Mouse (Mus musculus): ENCODE data around the gene Gm21983. TPM values are rescaled to one million over a fixed set of nuclear protein-coding genes. Genes with fewer than 3 reads are reported as not detected.

Gene Gm21983
- polyA plus RNA-seq, 1 experiment from 2014 or later: not detected

DNA sequence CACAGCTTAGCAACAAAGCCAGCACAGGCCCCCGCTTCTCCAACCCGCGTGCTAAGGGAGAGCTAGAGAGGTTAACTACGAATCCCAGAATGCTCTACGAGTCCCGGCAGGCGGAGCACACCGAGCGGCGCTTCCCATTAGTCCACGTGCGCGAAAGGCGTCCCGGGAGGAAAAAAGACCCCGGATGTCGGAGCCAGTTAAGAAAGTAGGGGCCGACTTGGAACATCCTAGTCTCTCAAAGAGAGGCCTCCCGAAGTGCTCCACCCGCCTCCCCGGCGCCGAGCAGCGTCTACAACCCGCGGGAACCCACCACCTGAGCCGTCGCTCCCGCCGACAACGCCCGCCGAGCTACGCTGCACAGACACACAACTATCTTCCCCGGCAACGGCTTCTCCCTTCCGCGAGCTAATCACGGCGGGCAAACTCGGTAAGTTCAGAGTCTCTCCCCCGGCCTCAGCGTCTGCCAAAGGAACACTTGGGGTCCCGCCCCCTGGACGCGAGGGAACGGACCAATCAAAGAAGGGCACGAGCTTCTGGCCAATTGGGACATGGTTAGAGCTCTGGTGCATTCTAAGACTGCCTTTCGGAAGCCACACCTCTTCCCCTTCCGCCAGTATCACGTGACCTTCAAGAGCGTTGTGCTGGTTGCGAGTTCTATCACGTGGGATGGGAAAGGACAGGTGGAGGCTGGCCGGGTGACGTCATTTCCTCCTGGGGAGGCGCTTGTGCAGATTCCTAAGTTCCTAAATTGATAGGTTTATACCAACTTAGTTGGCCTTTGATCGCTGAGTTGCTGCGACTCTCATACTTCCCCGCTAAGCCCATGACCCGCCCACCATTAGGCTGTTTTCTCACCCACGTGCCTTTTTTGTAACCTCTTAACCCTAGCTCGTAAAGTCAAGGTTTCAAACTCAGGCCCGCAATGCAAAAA lies 15.1 kb upstream of the Gm21983 start, which contains the start of the genes BC024978 and Snrpa:
BC024978 (plus strand) TSS at position 101 of the 931 bp plus-strand sequence.
Snrpa (minus strand) TSS at position 591 of the 931 bp plus-strand sequence.
- Histone ChIP-seq H3K27ac (ENCODE audit: low read length) (peak within 1 kb of the TSS; percentile 95), H3K9ac (ENCODE audit: low read depth, low read length) (peak within 1 kb of the TSS; percentile 81), H3K4me1 (ENCODE audit: control insufficient read depth, low read depth, low read length) (peaks cover 17% of the 10 kb centered on the region), H3K27me3 (ENCODE audit: control insufficient read depth, insufficient read depth, low read depth, low read length) (no peaks in the 10 kb centered on the region), H3K4me2 (ENCODE audit: low read depth, low read length) (peak within 1 kb of the TSS; percentile 89), H3K9me3 (replicated peaks; ENCODE audit: control insufficient read depth, low read length) (no peaks in the 10 kb centered on the region), H3K36me3 (ENCODE audit: control insufficient read depth, insufficient read depth) (peaks cover 23% of the 10 kb centered on the region), H3K4me3 (ENCODE audit: low read depth, low read length) (peak within 1 kb of the TSS; percentile 86)
- under 1% methylated on average over 64 of the region's 64 CpGs for WGBS (ENCODE audit: insufficient replicate concordance)
- ATAC-seq (ENCODE audit: low read depth): peak; percentile 98

DNA sequence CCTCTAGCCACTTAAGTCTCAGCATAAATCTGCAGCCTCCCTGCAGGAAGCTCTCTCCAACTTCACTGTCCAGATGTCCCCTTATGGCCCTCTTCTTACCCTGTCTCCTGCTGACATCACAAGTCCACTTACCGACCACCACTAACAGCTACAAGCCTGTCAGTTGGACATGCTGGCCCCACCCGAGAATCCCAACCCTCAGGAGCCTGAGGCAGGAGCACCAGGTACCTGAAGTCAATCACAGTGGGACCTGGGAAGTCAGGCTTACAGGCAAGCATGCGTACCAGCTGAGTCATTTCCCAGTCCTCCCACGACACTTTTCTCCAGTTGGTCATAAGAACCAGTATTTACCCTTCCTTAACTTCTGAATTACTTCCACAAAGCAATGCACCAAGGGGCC lies 12.8 kb upstream of the Gm21983 start:
- 71% methylated on average over 4 of the region's 4 CpGs for WGBS (ENCODE audit: insufficient replicate concordance)
- no peak overlapping the region for H3K9ac ChIP-seq (ENCODE audit: low read depth, low read length)
- H3K9me3 ChIP-seq (replicated peaks; ENCODE audit: control insufficient read depth, low read length): no peaks in the 10 kb centered on the region
- no peak overlapping the region for H3K27ac ChIP-seq (ENCODE audit: low read length)
- ATAC-seq (ENCODE audit: low read depth): no peak
- peaks cover 44% of the 10 kb centered on the region for H3K36me3 ChIP-seq (ENCODE audit: control insufficient read depth, insufficient read depth)
- peaks cover 17% of the 10 kb centered on the region for H3K4me1 ChIP-seq (ENCODE audit: control insufficient read depth, low read depth, low read length)
- H3K27me3 ChIP-seq (ENCODE audit: control insufficient read depth, insufficient read depth, low read depth, low read length): no peaks in the 10 kb centered on the region
- H3K4me3 ChIP-seq (ENCODE audit: low read depth, low read length): no peak overlapping the region
- H3K4me2 ChIP-seq (ENCODE audit: low read depth, low read length): no peak overlapping the region

DNA sequence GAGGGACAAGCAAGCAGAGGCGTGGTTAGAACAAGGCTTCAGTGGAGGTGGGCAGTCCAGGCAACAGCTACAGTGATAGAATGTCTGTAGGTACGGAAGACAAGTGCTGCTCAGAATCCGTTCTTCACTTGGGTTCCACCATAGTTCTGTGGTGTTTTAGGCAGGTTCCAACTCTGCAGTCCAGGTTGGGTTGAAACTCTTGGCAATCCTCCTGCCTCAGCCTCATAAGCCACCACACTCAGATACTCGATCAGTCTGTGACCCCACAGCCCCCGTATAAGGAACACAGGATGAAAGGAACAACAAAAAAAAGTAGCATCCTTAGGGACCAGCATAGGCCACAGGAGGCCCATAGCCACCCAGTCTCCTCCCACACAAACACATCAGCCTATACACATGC lies 11.5 kb upstream of the Gm21983 start:
- peaks cover 17% of the 10 kb centered on the region for H3K4me1 ChIP-seq (ENCODE audit: control insufficient read depth, low read depth, low read length)

DNA sequence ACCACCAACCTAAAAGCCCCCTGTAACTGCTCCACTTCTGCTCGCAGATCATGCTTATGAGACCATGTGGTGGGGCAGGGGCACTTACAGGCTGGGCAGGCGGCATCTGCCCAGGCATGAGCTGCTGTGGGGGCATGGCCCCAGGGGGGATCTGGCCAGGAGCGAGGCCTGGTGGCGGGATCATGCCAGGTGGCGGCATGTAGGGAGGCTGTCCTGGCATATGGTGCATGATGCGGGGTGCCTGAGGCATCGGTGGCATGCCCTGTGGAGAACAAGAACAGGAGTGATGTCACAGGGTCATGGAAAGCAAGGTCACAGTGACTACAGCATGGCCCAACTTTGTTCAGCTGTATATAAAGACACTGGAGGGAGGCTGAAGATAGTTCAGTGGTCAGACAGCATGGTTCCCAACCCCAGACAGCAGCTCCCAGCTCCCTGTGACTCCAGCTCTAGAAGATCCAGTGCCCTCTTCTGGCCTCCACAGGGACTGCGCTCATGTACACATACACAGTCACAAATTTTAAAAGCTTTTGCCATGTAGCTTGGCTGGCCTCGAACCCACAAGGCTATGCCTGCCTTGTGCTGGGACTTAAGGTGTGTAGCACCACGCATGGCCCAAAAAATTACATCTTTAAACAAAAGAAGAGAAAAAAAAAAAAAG lies 8.5 kb upstream of the Gm21983 start:
- Histone ChIP-seq H3K4me1 (ENCODE audit: control insufficient read depth, low read depth, low read length) (peaks cover under 1% of the 10 kb centered on the region), H3K4me2 (ENCODE audit: low read depth, low read length) (no peak overlapping the region), H3K9me3 (replicated peaks; ENCODE audit: control insufficient read depth, low read length) (no peaks in the 10 kb centered on the region), H3K9ac (ENCODE audit: low read depth, low read length) (no peak overlapping the region), H3K4me3 (ENCODE audit: low read depth, low read length) (no peak overlapping the region), H3K27ac (ENCODE audit: low read length) (no peak overlapping the region), H3K27me3 (ENCODE audit: control insufficient read depth, insufficient read depth, low read depth, low read length) (no peaks in the 10 kb centered on the region), H3K36me3 (ENCODE audit: control insufficient read depth, insufficient read depth) (peaks cover 75% of the 10 kb centered on the region)
- no peak for ATAC-seq (ENCODE audit: low read depth)
- 86% methylated on average over 10 of the region's 10 CpGs for WGBS (ENCODE audit: insufficient replicate concordance)

More for the DNA sequence above, 11.5 kb upstream of the Gm21983 start:
- no peak for ATAC-seq (ENCODE audit: low read depth)
- 84% methylated on average over 5 of the region's 5 CpGs for WGBS (ENCODE audit: insufficient replicate concordance)
- H3K9ac ChIP-seq (ENCODE audit: low read depth, low read length): no peak overlapping the region
- no peak overlapping the region for H3K4me3 ChIP-seq (ENCODE audit: low read depth, low read length)
- H3K36me3 ChIP-seq (ENCODE audit: control insufficient read depth, insufficient read depth): peaks cover 53% of the 10 kb centered on the region
- H3K27ac ChIP-seq (ENCODE audit: low read length): no peak overlapping the region
- H3K9me3 ChIP-seq (replicated peaks; ENCODE audit: control insufficient read depth, low read length): no peaks in the 10 kb centered on the region
- H3K4me2 ChIP-seq (ENCODE audit: low read depth, low read length): no peak overlapping the region
- no peaks in the 10 kb centered on the region for H3K27me3 ChIP-seq (ENCODE audit: control insufficient read depth, insufficient read depth, low read depth, low read length)

DNA sequence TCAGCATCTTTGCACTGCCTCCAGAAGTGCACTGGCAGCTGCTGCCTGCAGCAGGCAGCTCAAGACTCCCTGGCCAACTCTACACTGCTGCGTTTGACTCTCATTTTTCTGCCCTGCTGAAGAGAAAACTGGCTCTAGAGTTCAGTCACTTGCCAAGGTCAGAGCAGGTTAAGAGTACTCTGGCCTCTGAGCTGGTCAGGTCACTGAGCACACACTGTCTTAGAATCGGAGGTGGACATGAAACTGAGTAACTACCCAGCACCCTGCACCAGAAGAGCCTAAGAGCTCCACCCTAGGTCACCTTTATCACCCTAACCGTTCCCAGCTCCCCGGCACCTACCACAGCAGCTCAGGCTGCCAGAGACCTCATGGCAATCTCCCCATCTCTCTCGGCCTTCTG lies 5.1 kb upstream of the Gm21983 start:
- WGBS (ENCODE audit: insufficient replicate concordance): 73% methylated on average over 5 of the region's 5 CpGs
- H3K4me1 ChIP-seq (ENCODE audit: control insufficient read depth, low read depth, low read length): no peaks in the 10 kb centered on the region
- ATAC-seq (ENCODE audit: low read depth): no peak
- no peaks in the 10 kb centered on the region for H3K9me3 ChIP-seq (replicated peaks; ENCODE audit: control insufficient read depth, low read length)
- peaks cover 53% of the 10 kb centered on the region for H3K36me3 ChIP-seq (ENCODE audit: control insufficient read depth, insufficient read depth)
- H3K4me3 ChIP-seq (ENCODE audit: low read depth, low read length): no peak overlapping the region
- H3K27ac ChIP-seq (ENCODE audit: low read length): no peak overlapping the region
- H3K9ac ChIP-seq (ENCODE audit: low read depth, low read length): no peak overlapping the region
- no peak overlapping the region for H3K4me2 ChIP-seq (ENCODE audit: low read depth, low read length)
- H3K27me3 ChIP-seq (ENCODE audit: control insufficient read depth, insufficient read depth, low read depth, low read length): no peaks in the 10 kb centered on the region

DNA sequence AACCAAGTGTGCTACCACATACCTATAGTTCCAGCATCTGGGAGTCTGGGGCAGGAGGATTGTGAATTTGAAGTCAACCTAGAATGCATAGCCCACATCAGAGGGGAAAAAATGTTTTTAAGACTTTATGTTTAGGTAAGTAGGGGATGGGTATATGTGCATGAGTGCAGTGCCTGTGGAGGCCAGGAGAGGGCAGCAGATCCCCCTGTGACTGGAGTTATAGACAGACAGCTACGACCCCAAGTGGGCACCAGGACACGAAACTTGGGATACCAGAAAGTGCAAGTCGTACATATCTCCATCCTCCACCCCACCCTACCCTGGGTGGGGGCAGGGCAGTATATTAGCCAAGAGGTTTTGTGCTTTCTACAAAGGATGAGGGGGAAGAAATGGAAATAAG lies 4.1 kb upstream of the Gm21983 start:
- 42% methylated on average over 3 of the region's 3 CpGs for WGBS (ENCODE audit: insufficient replicate concordance)
- no peak for ATAC-seq (ENCODE audit: low read depth)
- Histone ChIP-seq H3K36me3 (ENCODE audit: control insufficient read depth, insufficient read depth) (peaks cover 44% of the 10 kb centered on the region), H3K4me2 (ENCODE audit: low read depth, low read length) (no peak overlapping the region), H3K27me3 (ENCODE audit: control insufficient read depth, insufficient read depth, low read depth, low read length) (no peaks in the 10 kb centered on the region), H3K4me1 (ENCODE audit: control insufficient read depth, low read depth, low read length) (peaks cover 4% of the 10 kb centered on the region), H3K9ac (ENCODE audit: low read depth, low read length) (no peak overlapping the region), H3K27ac (ENCODE audit: low read length) (no peak overlapping the region), H3K4me3 (ENCODE audit: low read depth, low read length) (no peak overlapping the region), H3K9me3 (replicated peaks; ENCODE audit: control insufficient read depth, low read length) (no peaks in the 10 kb centered on the region)

DNA sequence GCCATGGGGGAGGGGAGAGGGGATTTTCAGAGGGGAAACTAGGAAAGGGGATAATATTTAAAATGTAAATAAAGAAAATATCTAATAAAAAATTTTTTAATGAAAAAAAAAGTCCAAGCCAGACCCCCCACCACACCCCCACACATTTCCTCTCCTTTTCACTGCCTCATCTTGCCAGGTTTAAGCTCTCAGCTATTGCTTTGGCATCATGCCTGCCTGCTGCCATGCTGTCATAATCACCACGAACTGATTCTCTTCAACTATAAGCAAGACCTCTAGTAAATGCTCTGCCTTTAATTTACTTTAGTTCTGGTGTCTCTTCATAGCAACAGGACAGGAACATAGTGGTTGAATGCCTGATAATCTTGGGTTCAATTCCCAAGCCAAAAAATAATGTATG lies 1.6 kb upstream of the Gm21983 start:
- peaks cover 19% of the 10 kb centered on the region for H3K4me1 ChIP-seq (ENCODE audit: control insufficient read depth, low read depth, low read length)
- no peak overlapping the region for H3K4me3 ChIP-seq (ENCODE audit: low read depth, low read length)
- no peaks in the 10 kb centered on the region for H3K27me3 ChIP-seq (ENCODE audit: control insufficient read depth, insufficient read depth, low read depth, low read length)
- WGBS (ENCODE audit: insufficient replicate concordance): 53% methylated on average over 1 of the region's 1 CpGs
- no peaks in the 10 kb centered on the region for H3K9me3 ChIP-seq (replicated peaks; ENCODE audit: control insufficient read depth, low read length)
- ATAC-seq (ENCODE audit: low read depth): no peak
- no peak overlapping the region for H3K27ac ChIP-seq (ENCODE audit: low read length)
- no peak overlapping the region for H3K4me2 ChIP-seq (ENCODE audit: low read depth, low read length)
- H3K36me3 ChIP-seq (ENCODE audit: control insufficient read depth, insufficient read depth): peaks cover 23% of the 10 kb centered on the region
- no peak overlapping the region for H3K9ac ChIP-seq (ENCODE audit: low read depth, low read length)

DNA sequence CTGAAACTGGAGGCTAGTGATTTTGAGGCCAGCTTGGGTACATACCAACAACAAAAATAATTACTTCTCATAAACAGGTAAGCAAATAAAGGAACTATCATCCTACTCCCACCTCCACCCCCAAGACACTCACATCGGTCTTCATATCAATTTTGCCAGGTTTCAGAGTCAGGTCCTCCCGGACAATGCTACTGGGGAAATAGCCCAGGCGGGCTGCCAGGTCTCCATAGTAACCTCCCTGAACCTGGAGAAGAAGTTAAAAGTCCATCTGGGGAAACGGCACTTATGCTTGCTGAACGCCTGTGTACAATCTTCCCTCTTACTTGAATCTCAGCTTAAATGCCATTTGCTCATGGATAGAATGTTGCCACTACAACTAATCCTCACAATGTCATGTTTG lies 850 bp downstream of the Gm21983 start:
- no peak overlapping the region for H3K4me2 ChIP-seq (ENCODE audit: low read depth, low read length)

More for the DNA sequence above, 850 bp downstream of the Gm21983 start:
- Histone ChIP-seq H3K4me3 (ENCODE audit: low read depth, low read length) (no peak overlapping the region), H3K9ac (ENCODE audit: low read depth, low read length) (no peak overlapping the region), H3K27me3 (ENCODE audit: control insufficient read depth, insufficient read depth, low read depth, low read length) (no peaks in the 10 kb centered on the region), H3K36me3 (ENCODE audit: control insufficient read depth, insufficient read depth) (peaks cover 4% of the 10 kb centered on the region), H3K27ac (ENCODE audit: low read length) (peak overlapping the region; percentile 27; the same call in 1 of the 2 replicates), H3K9me3 (replicated peaks; ENCODE audit: control insufficient read depth, low read length) (no peaks in the 10 kb centered on the region), H3K4me1 (ENCODE audit: control insufficient read depth, low read depth, low read length) (peaks cover 19% of the 10 kb centered on the region)
- ATAC-seq (ENCODE audit: low read depth): no peak
- WGBS (ENCODE audit: insufficient replicate concordance): 55% methylated on average over 5 of the region's 5 CpGs
